Mouse (Mus musculus): ENCODE data around the gene Zfp385b. TPM values are rescaled to one million over a fixed set of nuclear protein-coding genes. Genes with fewer than 3 reads are reported as not detected.

The Zfp385b gene
- polyA plus RNA-seq, 1 experiment from 2014 or later: 7.7 TPM

GRCm38 (mm10) chr2:77382766-77383165 lies 436.7 kb downstream of the Zfp385b start:
- H3K9ac ChIP-seq: no peak overlapping the region
- 69% methylated on average over 5 of the region's 5 CpGs for WGBS
- no peaks in the 10 kb centered on the region for H3K27me3 ChIP-seq
- no peak overlapping the region for H3K4me2 ChIP-seq (replicated peaks)
- H3K4me3 ChIP-seq: no peak overlapping the region
- no peaks in the 10 kb centered on the region for H3K36me3 ChIP-seq
- no peak overlapping the region for H3K27ac ChIP-seq
- H3K9me3 ChIP-seq: no peaks in the 10 kb centered on the region
- no peak for ATAC-seq (ENCODE audit: low FRiP score, low read depth)
- H3K4me1 ChIP-seq: no peaks in the 10 kb centered on the region

GRCm38 (mm10) chr2:77379907-77380306 lies 439.5 kb downstream of the Zfp385b start:
- 98% methylated on average over 1 of the region's 1 CpGs for WGBS
- H3K4me3 ChIP-seq: no peak overlapping the region
- no peaks in the 10 kb centered on the region for H3K4me1 ChIP-seq
- H3K36me3 ChIP-seq: no peaks in the 10 kb centered on the region
- H3K9me3 ChIP-seq: no peaks in the 10 kb centered on the region
- H3K27ac ChIP-seq: no peak overlapping the region
- H3K9ac ChIP-seq: no peak overlapping the region
- no peak overlapping the region for H3K4me2 ChIP-seq (replicated peaks)
- ATAC-seq (ENCODE audit: low FRiP score, low read depth): no peak
- H3K27me3 ChIP-seq: no peaks in the 10 kb centered on the region

GRCm38 (mm10) chr2:77379332-77379731 lies 440.1 kb downstream of the Zfp385b start:
- Histone ChIP-seq H3K4me3 (no peak overlapping the region), H3K4me2 (replicated peaks) (no peak overlapping the region), H3K27ac (no peak overlapping the region), H3K36me3 (no peaks in the 10 kb centered on the region), H3K4me1 (no peaks in the 10 kb centered on the region), H3K9me3 (no peaks in the 10 kb centered on the region), H3K27me3 (no peaks in the 10 kb centered on the region), H3K9ac (no peak overlapping the region)
- ATAC-seq (ENCODE audit: low FRiP score, low read depth): no peak
- 94% methylated on average over 5 of the region's 5 CpGs for WGBS

- H3K9me3 ChIP-seq: no peaks in the 10 kb centered on the region
- no peaks in the 10 kb centered on the region for H3K4me1 ChIP-seq
- H3K4me2 ChIP-seq (replicated peaks): no peak overlapping the region
- no peak overlapping the region for H3K27ac ChIP-seq
- H3K4me3 ChIP-seq: no peak overlapping the region
- H3K36me3 ChIP-seq: no peaks in the 10 kb centered on the region
- H3K9ac ChIP-seq: no peak overlapping the region
- 61% methylated on average over 9 of the region's 9 CpGs for WGBS
- no peak for ATAC-seq (ENCODE audit: low FRiP score, low read depth)
- no peaks in the 10 kb centered on the region for H3K27me3 ChIP-seq
These were observed 442.6 kb downstream of the Zfp385b start for GRCm38 (mm10) chr2:77376823-77377222.

- H3K9me3 ChIP-seq: no peaks in the 10 kb centered on the region
- H3K27me3 ChIP-seq: no peaks in the 10 kb centered on the region
- H3K36me3 ChIP-seq: no peaks in the 10 kb centered on the region
- H3K4me3 ChIP-seq: no peak overlapping the region
- 70% methylated on average over 8 of the region's 8 CpGs for WGBS
- no peak for ATAC-seq (ENCODE audit: low FRiP score, low read depth)
- no peak overlapping the region for H3K27ac ChIP-seq
- no peak overlapping the region for H3K4me2 ChIP-seq (replicated peaks)
- H3K9ac ChIP-seq: no peak overlapping the region
- no peaks in the 10 kb centered on the region for H3K4me1 ChIP-seq
These were observed 444.3 kb downstream of the Zfp385b start for GRCm38 (mm10) chr2:77375155-77375554.

- H3K4me3 ChIP-seq: no peak overlapping the region
- H3K36me3 ChIP-seq: no peaks in the 10 kb centered on the region
- H3K27me3 ChIP-seq: no peaks in the 10 kb centered on the region
- H3K4me2 ChIP-seq (replicated peaks): no peak overlapping the region
- 66% methylated on average over 4 of the region's 4 CpGs for WGBS
- no peak for ATAC-seq (ENCODE audit: low FRiP score, low read depth)
- no peak overlapping the region for H3K9ac ChIP-seq
- no peaks in the 10 kb centered on the region for H3K4me1 ChIP-seq
- no peak overlapping the region for H3K27ac ChIP-seq
- no peaks in the 10 kb centered on the region for H3K9me3 ChIP-seq
These were observed 450.3 kb downstream of the Zfp385b start for GRCm38 (mm10) chr2:77369174-77369573.

Other genes starting within 250 kb of the Zfp385b start
- gene Cwc22, start 126.7 kb upstream of the Zfp385b start, polyA plus RNA-seq (2015; fragmentation: Nextera tagmentation; extraction: Ambion mirVana): 33.9 and 36.1 TPM in 2 replicates